Mouse (Mus musculus) brain, embryonic 14.5 days (tissue): Measurements from ENCODE around the gene Tmem174.

Experiments
- CTCF ChIP-seq: fragments of 200-500 bp; IDR thresholded peaks from 2 replicates; pipeline ENCODE4 v1.5.1; 2012; ENCODE audit warnings: inconsistent platforms, mild to moderate bottlenecking, moderate library complexity, borderline replicate concordance; ENCODE audit not compliant: insufficient read depth, insufficient read length; ENCODE audit errors: extremely low read depth
- POLR2A ChIP-seq: fragments of 200-500 bp; IDR thresholded peaks from 2 replicates; pipeline ENCODE4 v1.6.1; 2012; ENCODE audit warnings: mild to moderate bottlenecking, inconsistent platforms, borderline replicate concordance; ENCODE audit not compliant: poor library complexity, insufficient read depth, insufficient read length, severe bottlenecking; ENCODE audit errors: extremely low read depth

DNA sequence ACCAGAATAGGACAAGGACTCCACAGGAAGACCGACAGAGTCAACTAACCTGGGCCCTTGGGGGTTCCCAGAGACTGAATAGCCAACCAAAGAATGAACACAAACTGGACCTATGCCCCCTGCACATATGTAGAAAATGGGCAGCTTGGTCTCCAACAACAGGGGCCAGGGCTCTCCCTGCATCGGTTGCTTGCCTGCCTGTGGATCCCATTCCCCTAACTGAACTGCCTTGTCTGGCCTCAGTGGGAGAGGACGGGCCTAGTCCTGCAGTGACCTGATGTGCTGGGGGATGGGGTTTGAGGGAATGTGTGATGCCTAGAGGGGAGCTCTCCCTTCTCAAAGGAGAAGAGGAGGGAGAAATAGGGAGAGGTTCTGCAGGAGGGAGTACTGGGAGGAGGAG, 32.1 kb upstream of the Tmem174 start:
- no peak for TF ChIP-seq POLR2A
- no peak for TF ChIP-seq CTCF
